In genomic region chr8:108650837-108651236, GRCm38 (mm10) we compare ENCODE assay signal across 21 mouse cellular contexts.
DNase-seq lines count a peak whose midpoint lies in the region; ATAC-seq lines count a peak whose summit lies in the region.
"Had no signal": no experiment of that assay in that cellular context is flagged by ENCODE, and none has a peak within 500 bp of the region (broad histone marks: within the 10 kb centered on the region; RNA-seq: fewer than 3 reads in every experiment).

No protein-coding gene starts in this region.

- no peaks in the 10 kb centered on the region for H3K9me3 ChIP-seq in kidney, embryonic 16.5 days (ENCODE audit: low read length)
- H3K9me3 ChIP-seq in intestine, embryonic 16.5 days (ENCODE audit: control insufficient read depth, low read length) = no peaks in the 10 kb centered on the region
- H3K9me3 ChIP-seq: forebrain, embryonic 15.5 days; heart, embryonic 12.5 days; hindbrain, embryonic 10.5 days; midbrain, embryonic 15.5 days; neural tube, embryonic 13.5 days; stomach, embryonic 15.5 days had no signal

- H3K9ac ChIP-seq in kidney, embryonic 16.5 days (replicated peaks; ENCODE audit: low read length) = no peak overlapping the region
- no peak overlapping the region for H3K9ac ChIP-seq in intestine, embryonic 16.5 days (ENCODE audit: low read depth, low read length)
- H3K9ac ChIP-seq: forebrain, embryonic 15.5 days; heart, embryonic 12.5 days; midbrain, embryonic 15.5 days; neural tube, embryonic 13.5 days; stomach, embryonic 15.5 days had no signal

- DNase-seq in adrenal gland, adult (ENCODE audit: inconsistent age in 2 of 2, low spot score in 1 of 2) = peak; percentile 67 to 89
- no peak for DNase-seq in adrenal gland, postnatal 25 days
- DNase-seq in kidney, adult 9 months = peak; percentile 45
- DNase-seq in adrenal gland, postnatal 14 days = peak; percentile 61
- DNase-seq in lung, postnatal 10 days = peak; percentile 22
- DNase-seq in heart, adult 8-10 months (ENCODE audit: low spot score) = no peak
- DNase-seq: cerebellum, adult 9-10 months; heart, postnatal 10 days; layer of hippocampus, postnatal 36 days had no signal

- H3K4me1 ChIP-seq in kidney, embryonic 16.5 days (ENCODE audit: insufficient read depth, low read length) = peaks cover 5% of the 10 kb centered on the region
- peaks cover 4% of the 10 kb centered on the region; the same call in 1 of the 2 replicates for H3K4me1 ChIP-seq in intestine, embryonic 16.5 days (ENCODE audit: control insufficient read depth, insufficient read depth, low read length)
- H3K4me1 ChIP-seq: forebrain, embryonic 15.5 days; heart, embryonic 12.5 days; midbrain, embryonic 15.5 days; neural tube, embryonic 13.5 days had no signal

- ATAC-seq in kidney, embryonic 16.5 days (ENCODE audit: low FRiP score, low TSS enrichment) = no peak
- no peak for ATAC-seq in intestine, embryonic 16.5 days
- ATAC-seq: forebrain, embryonic 15.5 days; hindbrain, postnatal 0 days; intestine, postnatal 0 days; midbrain, embryonic 15.5 days had no signal

- H3K4me2 ChIP-seq in kidney, embryonic 16.5 days (replicated peaks; ENCODE audit: low read depth, low read length) = no peak overlapping the region
- no peak overlapping the region for H3K4me2 ChIP-seq in intestine, embryonic 16.5 days (ENCODE audit: low read depth, low read length)
- H3K4me2 ChIP-seq: forebrain, embryonic 15.5 days; heart, embryonic 12.5 days; midbrain, embryonic 15.5 days; neural tube, embryonic 13.5 days; stomach, embryonic 15.5 days had no signal

- no peak overlapping the region for H3K4me3 ChIP-seq in kidney, embryonic 16.5 days (ENCODE audit: low read length)
- H3K4me3 ChIP-seq in intestine, embryonic 16.5 days (ENCODE audit: low read length) = no peak overlapping the region
- H3K4me3 ChIP-seq: forebrain, embryonic 15.5 days; heart, embryonic 12.5 days; hindbrain, embryonic 10.5 days; midbrain, embryonic 15.5 days; myocyte; neural tube, embryonic 13.5 days; stomach, embryonic 15.5 days had no signal

- no peak overlapping the region for H3K27ac ChIP-seq in kidney, embryonic 16.5 days (ENCODE audit: low read length)
- H3K27ac ChIP-seq in intestine, embryonic 16.5 days (ENCODE audit: low read length) = no peak overlapping the region
- H3K27ac ChIP-seq: forebrain, embryonic 15.5 days; hindbrain, embryonic 10.5 days; hindbrain, postnatal 0 days; macrophage; midbrain, embryonic 15.5 days; neural tube, embryonic 13.5 days; stomach, embryonic 15.5 days had no signal

- WGBS in kidney, embryonic 16.5 days = 84% methylated on average over 8 of the region's 8 CpGs
- 87% methylated on average over 8 of the region's 8 CpGs for WGBS in intestine, embryonic 16.5 days

- H3K36me3 ChIP-seq in kidney, embryonic 16.5 days (ENCODE audit: insufficient read depth, low read length) = no peaks in the 10 kb centered on the region
- H3K36me3 ChIP-seq in intestine, embryonic 16.5 days (ENCODE audit: control insufficient read depth, insufficient read depth, low read length) = no peaks in the 10 kb centered on the region
- H3K36me3 ChIP-seq: forebrain, embryonic 15.5 days; heart, embryonic 12.5 days; hindbrain, embryonic 10.5 days; midbrain, embryonic 15.5 days; neural tube, embryonic 13.5 days; stomach, embryonic 15.5 days had no signal

- no peaks in the 10 kb centered on the region for H3K27me3 ChIP-seq in kidney, embryonic 16.5 days (ENCODE audit: insufficient read depth, low read length)
- no peaks in the 10 kb centered on the region for H3K27me3 ChIP-seq in intestine, embryonic 16.5 days (replicated peaks; ENCODE audit: control insufficient read depth, insufficient read depth, low read length)
- H3K27me3 ChIP-seq: forebrain, embryonic 15.5 days; heart, embryonic 12.5 days; midbrain, embryonic 15.5 days; neural tube, embryonic 13.5 days; stomach, embryonic 15.5 days had no signal

Comparison
In these comparisons a context has a peak if more than half of its experiments do, and no peak if none do; other contexts are left out.
1. DNase-seq: peak in adrenal gland, adult (2 of 2), kidney, adult 9 months (single experiment), adrenal gland, postnatal 14 days (single experiment) and lung, postnatal 10 days (single experiment); none in adrenal gland, postnatal 25 days (single experiment) and heart, adult 8-10 months (single experiment).